Mouse (Mus musculus) midbrain, embryonic 12.5 days (tissue): ENCODE measurements around the gene Kcnj8. TPM values are rescaled to one million over a fixed set of nuclear protein-coding genes. Genes with fewer than 3 reads are reported as not detected.

Source experiments
- ATAC-seq: fragments of 200-750 bp; cut with Nextera tagmentation; 2 replicates; pipeline ENCODE4 v1.8.0; 2017; ENCODE audit warnings: low read depth, moderate TSS enrichment, moderate library complexity; ENCODE audit not compliant: low FRiP score
- H3K27ac ChIP-seq: fragments of 300-500 bp; sonication (generic); replicated peaks from 2 replicates; pipeline ENCODE4 v1.5.1; 2016; ENCODE audit warnings: mild to moderate bottlenecking
- H3K27me3 ChIP-seq: fragments of 300-500 bp; sonication (generic); 2 replicates; pipeline ENCODE4 v1.6.1; 2016; ENCODE audit warnings: mild to moderate bottlenecking
- H3K36me3 ChIP-seq: fragments of 300-500 bp; sonication (generic); 2 replicates; pipeline ENCODE4 v1.6.1; 2016
- H3K4me1 ChIP-seq: fragments of 300-500 bp; sonication (generic); 2 replicates; pipeline ENCODE4 v1.6.1; 2016
- H3K4me2 ChIP-seq: fragments of 300-500 bp; sonication (generic); replicated peaks from 2 replicates; pipeline ENCODE4 v1.6.1; 2016; ENCODE audit warnings: mild to moderate bottlenecking, moderate library complexity
- H3K4me3 ChIP-seq: fragments of 300-500 bp; sonication (generic); 2 replicates; pipeline ENCODE4 v1.5.1; 2016; ENCODE audit warnings: mild to moderate bottlenecking
- H3K9ac ChIP-seq: fragments of 300-500 bp; sonication (generic); replicated peaks from 2 replicates; pipeline ENCODE4 v1.6.1; 2016; ENCODE audit warnings: mild to moderate bottlenecking, moderate library complexity
- H3K9me3 ChIP-seq: fragments of 300-500 bp; sonication (generic); 2 replicates; pipeline ENCODE4 v1.6.1; 2016; ENCODE audit warnings: mild to moderate bottlenecking
- WGBS: fragments of 180-500 bp; shearing (Covaris S2); methylation state at CpG from one replicate; pipeline ENCODE4 v1.1.7; 2016; 5-methylcytosine and 5-hydroxymethylcytosine counted together
- polyA plus RNA-seq: library from polyadenylated mRNA; unstranded; fragments of >200 nt; fragmentation: Nextera tagmentation; extraction: Ambion mirVana; gene quantifications from 2 replicates; pipeline ENCODE4 v1.2.1, GENCODE M21; 2016

Kcnj8 gene
- polyA plus RNA-seq, result 6.3 and 7.2 TPM in 2 replicates

GRCm38 (mm10) chr6:142571055-142571618 is at the start of gene Kcnj8:
TSS of gene Kcnj8 (minus strand) at chr6:142571614.
- under 1% methylated on average over 32 of the region's 34 CpGs for WGBS
- H3K27me3 ChIP-seq, result peaks cover 64% of the 10 kb centered on the region
- no peaks in the 10 kb centered on the region for H3K9me3 ChIP-seq
- peaks cover 24% of the 10 kb centered on the region for H3K4me1 ChIP-seq
- peak within 1 kb of the TSS; percentile 94 for H3K4me2 ChIP-seq
- peak within 1 kb of the TSS; percentile 52 for H3K4me3 ChIP-seq
- H3K9ac ChIP-seq, result peak within 1 kb of the TSS; percentile 47
- H3K36me3 ChIP-seq, result no peaks in the 10 kb centered on the region
- no peak within 1 kb of the TSS for H3K27ac ChIP-seq
- peak; percentile 96 for ATAC-seq

GRCm38 (mm10) chr6:142616659-142617058 is 45.2 kb upstream of the Kcnj8 start:
- Histone ChIP-seq H3K4me2 (no peak overlapping the region), H3K36me3 (no peaks in the 10 kb centered on the region), H3K27me3 (no peaks in the 10 kb centered on the region), H3K9ac (no peak overlapping the region), H3K4me3 (no peak overlapping the region), H3K27ac (no peak overlapping the region), H3K4me1 (no peaks in the 10 kb centered on the region), H3K9me3 (no peaks in the 10 kb centered on the region)
- 61% methylated on average over 3 of the region's 3 CpGs for WGBS
- ATAC-seq, result no peak

- Histone ChIP-seq H3K27ac (no peak overlapping the region), H3K4me3 (no peak overlapping the region), H3K36me3 (no peaks in the 10 kb centered on the region), H3K9me3 (no peaks in the 10 kb centered on the region), H3K9ac (no peak overlapping the region), H3K27me3 (no peaks in the 10 kb centered on the region), H3K4me2 (no peak overlapping the region), H3K4me1 (no peaks in the 10 kb centered on the region)
- 86% methylated on average over 10 of the region's 10 CpGs for WGBS
- ATAC-seq, result no peak
Observed at GRCm38 (mm10) chr6:142614324-142614723, 42.9 kb upstream of the Kcnj8 start.

- Histone ChIP-seq H3K9ac (no peak overlapping the region), H3K4me3 (no peak overlapping the region), H3K4me1 (no peaks in the 10 kb centered on the region), H3K27ac (no peak overlapping the region), H3K27me3 (no peaks in the 10 kb centered on the region), H3K4me2 (no peak overlapping the region), H3K36me3 (no peaks in the 10 kb centered on the region), H3K9me3 (no peaks in the 10 kb centered on the region)
- 82% methylated on average over 8 of the region's 8 CpGs for WGBS
- no peak for ATAC-seq
Observed at GRCm38 (mm10) chr6:142612366-142612765, 41.0 kb upstream of the Kcnj8 start.

GRCm38 (mm10) chr6:142609401-142610373 is 38.3 kb upstream of the Kcnj8 start:
- 70% methylated on average over 9 of the region's 9 CpGs for WGBS
- Histone ChIP-seq H3K9me3 (no peaks in the 10 kb centered on the region), H3K4me3 (no peak overlapping the region), H3K27ac (no peak overlapping the region), H3K4me2 (no peak overlapping the region), H3K27me3 (no peaks in the 10 kb centered on the region), H3K4me1 (no peaks in the 10 kb centered on the region), H3K9ac (no peak overlapping the region), H3K36me3 (no peaks in the 10 kb centered on the region)
- ATAC-seq, result no peak

- 68% methylated on average over 7 of the region's 7 CpGs for WGBS
- H3K4me2 ChIP-seq, result no peak overlapping the region
- no peak for ATAC-seq
Observed at GRCm38 (mm10) chr6:142607080-142607479, 35.7 kb upstream of the Kcnj8 start.

GRCm38 (mm10) chr6:142602772-142603171 is 31.4 kb upstream of the Kcnj8 start:
- Histone ChIP-seq H3K27ac (no peak overlapping the region), H3K27me3 (no peaks in the 10 kb centered on the region), H3K9me3 (no peaks in the 10 kb centered on the region), H3K9ac (no peak overlapping the region), H3K36me3 (no peaks in the 10 kb centered on the region), H3K4me2 (no peak overlapping the region), H3K4me3 (no peak overlapping the region), H3K4me1 (no peaks in the 10 kb centered on the region)
- ATAC-seq, result no peak
- WGBS, result 76% methylated on average over 6 of the region's 6 CpGs

More at GRCm38 (mm10) chr6:142607080-142607479, 35.7 kb upstream of the Kcnj8 start:
- H3K4me1 ChIP-seq, result no peaks in the 10 kb centered on the region
- H3K9me3 ChIP-seq, result no peaks in the 10 kb centered on the region
- H3K9ac ChIP-seq, result no peak overlapping the region
- no peaks in the 10 kb centered on the region for H3K27me3 ChIP-seq
- no peak overlapping the region for H3K4me3 ChIP-seq
- no peak overlapping the region for H3K27ac ChIP-seq
- H3K36me3 ChIP-seq, result no peaks in the 10 kb centered on the region

- Histone ChIP-seq H3K4me3 (no peak overlapping the region), H3K9me3 (no peaks in the 10 kb centered on the region), H3K9ac (no peak overlapping the region), H3K4me1 (no peaks in the 10 kb centered on the region), H3K4me2 (no peak overlapping the region), H3K27me3 (peaks cover 3% of the 10 kb centered on the region; the same call in 1 of the 2 replicates), H3K36me3 (no peaks in the 10 kb centered on the region), H3K27ac (no peak overlapping the region)
- no peak for ATAC-seq
- WGBS, result 86% methylated on average over 4 of the region's 4 CpGs
Observed at GRCm38 (mm10) chr6:142578831-142579230, 7.4 kb upstream of the Kcnj8 start.

GRCm38 (mm10) chr6:142577801-142578200 is 6.4 kb upstream of the Kcnj8 start:
- H3K4me2 ChIP-seq, result no peak overlapping the region
- H3K9ac ChIP-seq, result no peak overlapping the region
- no peak overlapping the region for H3K4me3 ChIP-seq
- no peaks in the 10 kb centered on the region for H3K4me1 ChIP-seq
- no peaks in the 10 kb centered on the region for H3K9me3 ChIP-seq
- 87% methylated on average over 6 of the region's 6 CpGs for WGBS
- no peaks in the 10 kb centered on the region for H3K36me3 ChIP-seq
- ATAC-seq, result no peak
- H3K27ac ChIP-seq, result no peak overlapping the region
- peaks cover 11% of the 10 kb centered on the region for H3K27me3 ChIP-seq

GRCm38 (mm10) chr6:142572876-142573275 is 1.5 kb upstream of the Kcnj8 start:
- H3K27me3 ChIP-seq, result peaks cover 57% of the 10 kb centered on the region
- H3K4me1 ChIP-seq, result peaks cover 24% of the 10 kb centered on the region
- WGBS, result 60% methylated on average over 6 of the region's 6 CpGs
- H3K9ac ChIP-seq, result no peak overlapping the region
- H3K4me2 ChIP-seq, result no peak overlapping the region
- ATAC-seq, result no peak
- no peak overlapping the region for H3K4me3 ChIP-seq
- H3K9me3 ChIP-seq, result no peaks in the 10 kb centered on the region
- H3K36me3 ChIP-seq, result no peaks in the 10 kb centered on the region
- no peak overlapping the region for H3K27ac ChIP-seq

GRCm38 (mm10) chr6:142571629-142572360 is 381 bp upstream of the Kcnj8 start:
- peaks cover 24% of the 10 kb centered on the region for H3K4me1 ChIP-seq
- H3K4me2 ChIP-seq, result peak overlapping the region; percentile 94
- H3K9ac ChIP-seq, result peak overlapping the region; percentile 47
- H3K36me3 ChIP-seq, result no peaks in the 10 kb centered on the region
- ATAC-seq, result 0 out of 2 replicates have a peak, but pooled peaks have one; percentile 38
- peaks cover 64% of the 10 kb centered on the region for H3K27me3 ChIP-seq
- 3% methylated on average over 21 of the region's 21 CpGs for WGBS
- H3K9me3 ChIP-seq, result no peaks in the 10 kb centered on the region
- no peak overlapping the region for H3K27ac ChIP-seq
- peak overlapping the region; percentile 52 for H3K4me3 ChIP-seq
